Mouse (Mus musculus): Measurements from ENCODE around the gene Armc5.

Gene Armc5

GRCm38 (mm10) chr7:128246496-128247391, 9.6 kb downstream of the Armc5 start, which contains the start of gene Tgfb1i1:
Tgfb1i1 (plus strand) TSS chr7:128246812.
- DNase-seq = no peak

GRCm38 (mm10) chr7:128247443-128247842, 10.3 kb downstream of the Armc5 start:
- DNase-seq = peak; percentile 78

GRCm38 (mm10) chr7:128248081-128249042, 11.2 kb downstream of the Armc5 start:
- DNase-seq = no peak

GRCm38 (mm10) chr7:128249998-128250397, 12.9 kb downstream of the Armc5 start:
- no peak for DNase-seq

DNA sequence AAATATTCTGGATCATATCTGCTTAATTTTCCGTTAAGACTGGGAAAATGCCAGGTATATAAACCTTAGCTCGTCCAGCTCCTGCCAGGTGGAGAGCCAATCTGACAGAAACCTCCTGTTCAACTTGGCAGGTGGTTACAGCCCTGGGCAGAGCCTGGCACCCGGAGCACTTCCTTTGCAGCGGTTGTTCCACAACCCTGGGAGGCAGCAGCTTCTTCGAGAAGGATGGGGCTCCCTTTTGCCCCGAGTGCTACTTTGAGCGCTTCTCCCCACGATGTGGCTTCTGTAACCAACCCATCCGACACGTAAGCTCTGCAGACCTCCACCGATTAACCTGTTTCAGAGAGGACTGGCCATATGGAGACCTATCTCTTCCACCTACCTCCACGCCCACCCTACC, 14.8 kb downstream of the Armc5 start:
- DNase-seq = no peak

DNA sequence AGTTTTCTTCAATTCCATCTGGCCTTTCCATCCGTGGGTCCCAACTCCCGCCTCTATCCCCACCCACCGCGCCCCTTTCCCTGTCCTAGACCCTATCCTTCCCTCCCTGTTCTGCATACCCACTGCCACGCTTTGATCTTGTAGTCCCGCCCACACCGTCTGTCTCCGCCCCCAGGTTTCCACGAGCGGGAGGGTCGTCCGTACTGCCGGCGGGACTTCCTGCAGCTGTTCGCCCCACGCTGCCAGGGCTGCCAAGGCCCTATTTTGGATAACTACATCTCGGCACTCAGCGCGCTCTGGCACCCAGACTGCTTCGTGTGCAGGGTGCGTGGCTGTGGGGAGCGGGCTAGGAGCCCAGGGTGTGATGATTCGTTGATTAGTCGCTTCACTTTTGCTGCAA, 15.5 kb downstream of the Armc5 start:
- no peak for DNase-seq

DNA sequence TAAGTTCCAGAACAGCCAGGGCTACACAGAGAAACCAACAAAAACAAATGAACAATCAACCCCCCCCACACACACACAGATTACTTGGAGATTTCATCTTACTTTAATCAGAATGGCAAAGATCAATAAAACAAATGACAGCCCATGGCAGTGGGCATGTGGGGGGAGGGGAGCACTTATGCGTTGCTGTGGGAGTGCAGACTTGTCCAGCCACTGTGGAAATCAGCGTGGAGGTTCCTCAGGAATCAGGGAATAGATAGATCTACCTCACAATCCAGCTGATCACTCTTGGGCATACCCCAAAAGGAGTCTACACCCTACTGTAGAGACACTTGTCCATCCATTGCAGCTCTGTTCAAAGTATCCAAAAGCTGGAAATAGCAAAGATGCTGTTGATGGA, 17.8 kb downstream of the Armc5 start:
- no peak for DNase-seq

DNA sequence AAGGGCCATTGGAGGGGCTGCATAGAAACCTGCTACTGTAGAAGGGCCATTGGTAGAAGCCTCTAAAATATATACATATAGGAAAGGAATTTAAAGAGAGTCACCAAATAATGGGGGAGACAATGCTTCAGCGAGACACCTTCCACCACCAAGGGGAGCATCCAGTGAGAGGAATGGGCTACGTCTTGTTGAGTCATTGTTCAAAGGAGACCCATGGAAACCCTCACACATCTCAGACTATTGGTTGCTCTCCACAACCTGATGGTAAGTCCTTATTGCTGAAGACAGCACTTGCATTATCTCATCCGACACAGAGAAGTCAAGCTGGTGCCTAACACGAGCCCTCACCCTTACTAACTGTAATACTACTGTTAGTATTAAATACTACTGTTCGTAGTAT, 18.6 kb downstream of the Armc5 start:
- DNase-seq = no peak

- DNase-seq = no peak
Observed at GRCm38 (mm10) chr7:128256783-128257334, 19.7 kb downstream of the Armc5 start.

- no peak for DNase-seq
Observed at GRCm38 (mm10) chr7:128265411-128265810, 28.3 kb downstream of the Armc5 start, which contains the start of gene Slc5a2. Slc5a2 (plus strand) TSS chr7:128265657.

- DNase-seq = no peak
Observed at GRCm38 (mm10) chr7:128266056-128266455, 28.9 kb downstream of the Armc5 start.

GRCm38 (mm10) chr7:128267391-128267790, 30.2 kb downstream of the Armc5 start:
- DNase-seq = no peak

GRCm38 (mm10) chr7:128267813-128268212, 30.7 kb downstream of the Armc5 start:
- DNase-seq = no peak

DNA sequence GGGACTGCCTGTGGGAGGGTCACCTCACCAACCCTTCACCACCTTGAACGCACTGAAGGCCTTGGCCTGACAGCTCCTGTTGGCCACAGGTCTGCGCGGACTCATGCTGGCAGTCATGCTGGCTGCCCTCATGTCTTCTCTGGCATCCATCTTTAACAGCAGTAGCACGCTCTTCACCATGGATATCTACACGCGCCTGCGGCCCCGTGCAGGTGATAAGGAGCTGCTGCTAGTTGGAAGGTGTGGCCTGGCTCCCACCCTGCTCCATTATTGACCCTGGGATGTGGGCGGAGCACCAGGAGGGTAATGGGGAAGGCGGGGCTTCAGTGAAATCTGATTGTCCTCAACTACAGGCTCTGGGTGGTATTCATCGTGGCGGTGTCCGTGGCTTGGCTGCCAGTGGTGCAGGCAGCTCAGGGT, 33.3 kb downstream of the Armc5 start:
- DNase-seq = no peak

DNA sequence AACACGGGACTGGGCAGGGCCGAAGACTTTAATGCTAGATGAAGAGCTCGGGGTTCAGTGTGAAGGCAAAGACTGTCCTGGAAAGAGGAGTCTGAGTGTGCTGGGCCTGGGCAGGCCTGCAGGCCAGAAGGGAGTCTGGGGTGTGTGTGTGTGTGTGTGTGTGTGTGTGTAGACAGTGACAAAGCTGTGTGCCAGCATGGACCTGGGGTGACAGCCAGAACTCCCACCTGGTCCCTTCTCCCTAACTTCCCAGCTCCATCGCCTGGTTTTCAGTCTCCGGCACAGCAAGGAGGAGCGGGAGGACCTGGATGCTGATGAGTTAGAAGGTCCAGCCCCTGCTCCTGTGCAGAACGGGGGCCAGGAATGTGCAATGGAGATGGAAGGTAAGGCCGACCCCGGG, 34.4 kb downstream of the Armc5 start:
- no peak for DNase-seq

- no peak for DNase-seq
Observed at GRCm38 (mm10) chr7:128276051-128276450, 38.9 kb downstream of the Armc5 start.

- DNase-seq = no peak
Observed at GRCm38 (mm10) chr7:128279750-128280149, 42.6 kb downstream of the Armc5 start.

DNA sequence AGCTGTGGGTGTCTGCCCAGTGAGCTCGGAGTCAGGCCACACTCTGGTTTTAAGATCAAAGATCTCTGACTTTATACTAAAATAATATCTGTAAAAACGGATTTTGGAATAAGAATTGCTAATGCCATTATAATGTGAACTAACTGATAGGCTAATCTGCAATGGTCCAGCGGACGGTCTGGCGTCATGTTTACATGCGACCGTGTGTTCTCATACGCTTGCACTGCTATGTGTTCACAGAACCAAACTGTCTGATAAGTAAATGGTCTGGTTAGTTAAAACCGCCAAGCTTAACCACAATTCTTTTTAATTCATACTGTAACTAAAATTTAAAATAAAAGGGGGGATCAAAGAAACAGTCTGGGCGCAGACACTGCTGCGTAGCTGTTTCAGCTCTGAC, 44.6 kb downstream of the Armc5 start:
- no peak for DNase-seq

DNA sequence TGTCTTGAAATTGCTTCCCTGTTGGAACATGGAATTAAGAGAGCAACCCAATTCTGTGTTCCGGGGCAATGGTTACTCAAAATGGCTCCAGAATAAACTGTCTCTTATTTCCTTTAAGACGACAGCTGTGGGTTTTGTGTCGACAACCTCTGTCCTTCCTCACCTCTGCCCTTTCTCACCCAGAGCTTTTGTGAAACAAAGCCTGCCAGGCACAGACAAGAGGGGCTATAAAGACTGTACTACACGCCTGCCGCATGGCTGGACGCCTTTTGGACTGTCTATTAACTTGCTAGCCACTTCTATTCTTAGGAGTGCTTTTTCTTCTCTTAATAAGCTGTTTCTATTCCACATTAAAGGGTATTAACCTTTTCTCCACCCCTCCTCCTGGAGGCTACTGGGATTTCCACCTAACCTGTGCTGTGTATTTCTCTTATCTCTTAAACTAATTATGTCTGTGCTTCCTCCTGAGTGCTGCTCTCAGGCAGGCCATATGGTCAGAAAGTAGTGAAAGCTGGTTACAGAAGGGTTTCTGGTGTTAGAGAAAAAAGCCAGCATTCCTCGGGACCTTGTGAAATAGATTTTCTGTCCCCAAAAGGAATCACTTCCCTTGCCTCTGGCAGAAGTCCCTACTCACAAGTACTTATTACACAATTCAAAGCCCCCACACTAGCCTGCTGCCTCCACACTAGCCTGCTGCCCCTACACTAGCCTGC, 45.5 kb downstream of the Armc5 start:
- no peak for DNase-seq

- DNase-seq = no peak
Observed at GRCm38 (mm10) chr7:128284047-128284446, 46.9 kb downstream of the Armc5 start.

DNA sequence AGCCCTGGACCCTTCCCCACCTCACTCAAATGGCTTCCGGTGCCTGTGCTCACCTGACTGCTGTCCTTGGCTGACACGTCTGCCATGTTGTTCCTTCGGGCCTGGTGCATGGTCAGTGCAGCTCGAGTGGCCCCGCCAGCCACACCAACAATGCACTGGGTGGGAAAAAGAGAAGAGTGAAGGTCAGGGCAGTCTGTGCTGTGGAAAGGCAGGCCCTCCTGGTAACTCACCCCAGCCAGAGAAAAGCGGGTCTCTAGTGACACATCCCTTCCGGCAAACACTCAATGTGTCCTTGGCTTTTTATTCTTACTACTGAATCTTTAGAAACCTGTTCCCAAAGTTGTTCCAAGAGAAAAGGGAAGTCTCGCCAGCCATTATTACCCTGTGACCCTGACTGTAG, 47.9 kb downstream of the Armc5 start:
- DNase-seq = no peak

DNA sequence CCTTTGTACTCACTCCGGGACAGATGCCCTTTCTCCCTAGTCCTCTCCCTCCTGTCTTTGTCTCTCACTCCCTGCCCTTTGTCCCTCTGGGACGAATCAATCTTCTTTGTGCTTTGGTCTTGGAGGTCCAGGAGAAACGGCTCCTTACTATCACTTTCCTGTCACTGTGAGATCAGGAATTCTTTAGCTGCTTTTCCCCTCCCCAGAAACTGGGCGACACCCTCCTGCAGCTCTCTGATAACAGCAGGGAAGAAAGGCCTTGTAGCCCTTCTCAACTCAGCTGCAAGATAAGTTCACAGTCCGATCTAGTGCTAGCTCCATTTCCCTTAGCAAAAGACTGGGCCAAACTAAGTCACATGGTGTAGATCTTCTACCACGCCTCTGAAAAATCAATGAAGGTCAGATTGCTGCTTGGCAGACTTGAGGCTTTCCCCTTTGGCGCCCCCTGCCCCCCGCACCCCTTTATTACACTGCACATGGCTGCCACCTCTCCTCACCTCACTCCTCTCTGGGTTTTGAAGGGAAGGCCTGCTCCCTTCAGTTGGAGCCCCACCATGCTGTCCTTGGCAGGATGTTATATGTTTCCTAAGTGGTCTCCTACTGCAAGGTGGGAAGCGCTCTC, 51.9 kb downstream of the Armc5 start:
- no peak for DNase-seq

Data from B cell, adult 2 months (primary cell).